Mouse (Mus musculus) neural tube, embryonic 15.5 days (tissue): ENCODE measurements around the gene Gm39653. TPM values are rescaled to one million over a fixed set of nuclear protein-coding genes. Genes with fewer than 3 reads are reported as not detected.
"Not testable (repeated sequence)": the region's sequence is repeated elsewhere in the genome, so short reads cannot be mapped to it uniquely, and the experiment has no call there.

Source experiments
- ATAC-seq: fragments of 200-750 bp; cut with Nextera tagmentation; 2 replicates; pipeline ENCODE4 v1.8.0; 2017; ENCODE audit warnings: mild to moderate bottlenecking, moderate TSS enrichment, moderate library complexity; ENCODE audit not compliant: low FRiP score
- H3K27ac ChIP-seq: fragments of 300-500 bp; sonication (generic); replicated peaks from 2 replicates; pipeline ENCODE4 v1.5.1; 2015; ENCODE audit warnings: mild to moderate bottlenecking, inconsistent platforms
- H3K27me3 ChIP-seq: fragments of 300-500 bp; sonication (generic); replicated peaks from 2 replicates; pipeline ENCODE4 v1.6.1; 2015; ENCODE audit warnings: inconsistent platforms
- H3K36me3 ChIP-seq: fragments of 300-500 bp; sonication (generic); 2 replicates; pipeline ENCODE4 v1.6.1; 2015; ENCODE audit warnings: inconsistent platforms
- H3K4me1 ChIP-seq: fragments of 300-500 bp; sonication (generic); 2 replicates; pipeline ENCODE4 v1.6.1; 2015; ENCODE audit warnings: inconsistent platforms
- H3K4me2 ChIP-seq: fragments of 300-500 bp; sonication (generic); 2 replicates; pipeline ENCODE4 v1.6.1; 2015; ENCODE audit warnings: inconsistent platforms, mild to moderate bottlenecking, moderate library complexity
- H3K4me3 ChIP-seq: fragments of 300-500 bp; sonication (generic); replicated peaks from 2 replicates; pipeline ENCODE4 v1.5.1; 2015; ENCODE audit warnings: mild to moderate bottlenecking, inconsistent platforms
- H3K9ac ChIP-seq: fragments of 300-500 bp; sonication (generic); replicated peaks from 2 replicates; pipeline ENCODE4 v1.6.1; 2015; ENCODE audit warnings: mild to moderate bottlenecking, inconsistent platforms
- H3K9me3 ChIP-seq: fragments of 300-500 bp; sonication (generic); replicated peaks from 2 replicates; pipeline ENCODE4 v1.6.1; 2016; ENCODE audit warnings: inconsistent platforms
- WGBS: fragments of 180-500 bp; shearing (Covaris S2); methylation state at CpG from one replicate; pipeline ENCODE4 v1.1.7; 2015; ENCODE audit warnings: mixed read lengths; 5-methylcytosine and 5-hydroxymethylcytosine counted together
- polyA plus RNA-seq: library from polyadenylated mRNA; unstranded; fragments of >200 nt; fragmentation: Nextera tagmentation; extraction: Ambion mirVana; gene quantifications from 2 replicates; pipeline ENCODE4 v1.2.1, GENCODE M21; 2015

Gene Gm39653
- polyA plus RNA-seq, 1 experiment from 2014 or later, result 0.14 TPM

- no peaks in the 10 kb centered on the region for H3K27me3 ChIP-seq
- no peak overlapping the region for H3K4me3 ChIP-seq
- H3K27ac ChIP-seq, result no peak overlapping the region
- no peak overlapping the region for H3K4me2 ChIP-seq
- H3K9ac ChIP-seq, result no peak overlapping the region
- no peaks in the 10 kb centered on the region for H3K4me1 ChIP-seq
- no peaks in the 10 kb centered on the region for H3K9me3 ChIP-seq
- H3K36me3 ChIP-seq, result no peaks in the 10 kb centered on the region
- ATAC-seq, result no peak; the same call in 1 of the 2 replicates
- 47% methylated on average over 2 of the region's 2 CpGs for WGBS
These were observed 12.4 kb downstream of the Gm39653 start for GRCm38 (mm10) chr1:63628211-63628610.

GRCm38 (mm10) chr1:63630390-63630789 lies 14.6 kb downstream of the Gm39653 start:
- H3K4me3 ChIP-seq, H3K27ac ChIP-seq, H3K27me3 ChIP-seq, H3K36me3 ChIP-seq, H3K9me3 ChIP-seq, H3K4me1 ChIP-seq, H3K4me2 ChIP-seq, ATAC-seq, H3K9ac ChIP-seq: not testable (repeated sequence)

DNA sequence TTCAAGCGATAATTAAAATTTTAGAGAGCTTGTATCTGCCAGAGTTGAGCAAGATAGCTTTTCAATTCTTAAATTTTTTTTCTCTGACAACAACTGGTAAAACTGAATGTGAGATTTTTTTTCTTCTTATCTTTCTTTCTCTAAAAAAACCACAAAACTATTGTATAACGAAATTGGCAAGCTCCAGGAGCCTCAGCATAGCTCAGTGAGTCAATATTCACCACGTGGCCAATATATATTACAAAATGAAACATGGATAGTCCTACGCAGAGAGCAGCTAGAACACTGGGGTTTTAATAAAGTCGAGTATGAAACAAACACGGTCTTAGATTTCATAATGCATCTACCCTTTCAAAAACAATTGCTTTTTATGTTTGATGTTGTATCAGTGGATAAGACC lies 24.2 kb downstream of the Gm39653 start:
- Histone ChIP-seq H3K9me3 (0 out of 2 replicates have a peak, but pooled peaks cover 3% of the 10 kb centered on the region), H3K4me2 (no peak overlapping the region), H3K9ac (no peak overlapping the region), H3K36me3 (no peaks in the 10 kb centered on the region), H3K4me3 (no peak overlapping the region), H3K4me1 (no peaks in the 10 kb centered on the region), H3K27ac (no peak overlapping the region), H3K27me3 (no peaks in the 10 kb centered on the region)
- 79% methylated on average over 6 of the region's 6 CpGs for WGBS
- ATAC-seq, result no peak

DNA sequence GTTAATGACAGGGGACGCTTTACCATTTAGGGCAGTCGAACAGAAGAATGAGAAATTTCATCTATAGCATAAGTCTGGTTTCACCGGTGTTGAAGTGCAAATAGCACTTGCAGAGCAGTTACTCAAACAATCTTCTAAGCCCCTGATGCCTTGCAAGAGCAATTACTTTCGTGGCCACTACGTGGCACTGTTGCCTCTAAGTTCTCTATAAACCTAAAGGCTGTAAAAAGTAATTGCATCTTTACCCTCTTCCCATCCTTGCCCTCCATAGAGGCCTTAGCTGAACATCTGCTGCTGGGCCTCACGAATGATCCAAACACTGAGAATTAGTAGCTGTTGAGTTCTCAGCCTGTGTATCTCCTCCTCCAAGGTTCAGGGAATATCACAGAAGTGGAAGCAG lies 42.2 kb downstream of the Gm39653 start:
- Histone ChIP-seq H3K36me3 (no peaks in the 10 kb centered on the region), H3K27me3 (peaks cover 4% of the 10 kb centered on the region; the same call in 1 of the 2 replicates), H3K4me3 (no peak overlapping the region), H3K9me3 (no peaks in the 10 kb centered on the region), H3K9ac (no peak overlapping the region), H3K4me1 (no peaks in the 10 kb centered on the region), H3K27ac (no peak overlapping the region), H3K4me2 (no peak overlapping the region)
- WGBS, result 16% methylated on average over 6 of the region's 6 CpGs
- ATAC-seq, result peak; percentile 63

- H3K27me3 ChIP-seq, result peaks cover 6% of the 10 kb centered on the region; the same call in 1 of the 2 replicates
- H3K27ac ChIP-seq, result no peak overlapping the region
- ATAC-seq, result no peak
- no peaks in the 10 kb centered on the region for H3K4me1 ChIP-seq
- no peak overlapping the region for H3K9ac ChIP-seq
- no peaks in the 10 kb centered on the region for H3K36me3 ChIP-seq
- no peak overlapping the region for H3K4me2 ChIP-seq
- no peaks in the 10 kb centered on the region for H3K9me3 ChIP-seq
- 3% methylated on average over 7 of the region's 7 CpGs for WGBS
- no peak overlapping the region for H3K4me3 ChIP-seq
These were observed 43.8 kb downstream of the Gm39653 start for GRCm38 (mm10) chr1:63659591-63659990.

- no peak overlapping the region for H3K9ac ChIP-seq
- H3K27me3 ChIP-seq, result peaks cover 8% of the 10 kb centered on the region; the same call in 1 of the 2 replicates
- H3K4me3 ChIP-seq, result no peak overlapping the region
- no peaks in the 10 kb centered on the region for H3K9me3 ChIP-seq
- 99% methylated on average over 2 of the region's 2 CpGs for WGBS
- H3K36me3 ChIP-seq, result no peaks in the 10 kb centered on the region
- no peak overlapping the region for H3K4me2 ChIP-seq
- H3K4me1 ChIP-seq, result peaks cover 19% of the 10 kb centered on the region
- no peak overlapping the region for H3K27ac ChIP-seq
- ATAC-seq, result no peak
These were observed 50.3 kb downstream of the Gm39653 start for GRCm38 (mm10) chr1:63666089-63666488.

DNA sequence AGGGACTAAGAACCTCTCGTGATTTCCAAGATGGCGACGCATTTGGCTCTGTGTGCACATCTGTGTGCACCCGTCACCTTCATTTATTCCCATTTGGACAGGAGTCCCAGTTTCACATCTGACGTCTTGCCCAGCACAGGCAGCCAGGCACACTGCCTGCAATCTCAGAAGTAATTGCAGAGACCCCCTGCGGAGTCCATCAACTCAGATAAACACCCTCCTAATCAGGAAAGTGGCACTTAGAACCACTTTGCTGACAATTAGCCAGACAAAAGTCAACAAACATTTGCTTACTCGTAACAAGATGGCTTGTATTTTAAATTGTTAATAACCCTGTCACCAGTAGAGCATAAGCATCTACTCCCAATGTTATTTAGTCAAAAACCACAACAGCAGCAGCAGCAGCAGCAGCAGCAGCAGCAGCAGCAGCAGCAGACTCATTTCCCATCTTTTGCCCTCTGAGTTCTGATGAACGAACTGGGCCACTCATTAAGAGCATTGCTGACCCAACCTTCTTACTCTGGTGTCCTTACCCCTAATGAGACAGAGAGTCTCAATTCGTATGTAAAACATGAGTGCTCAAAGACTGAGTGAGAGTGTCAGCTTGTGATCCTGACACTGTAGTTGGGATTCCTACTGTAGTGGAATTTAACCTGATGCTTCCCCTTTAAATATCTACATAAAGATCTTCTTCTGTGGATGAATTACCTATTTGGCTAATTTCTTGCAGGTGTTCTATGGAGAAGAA lies 51.6 kb downstream of the Gm39653 start:
- peak overlapping the region; percentile 51 for H3K4me2 ChIP-seq
- 0 out of 2 replicates have a peak, but pooled peaks cover 5% of the 10 kb centered on the region for H3K27me3 ChIP-seq
- 36% methylated on average over 9 of the region's 9 CpGs for WGBS
- no peak overlapping the region for H3K4me3 ChIP-seq
- peak; percentile 48 for ATAC-seq
- H3K27ac ChIP-seq, result no peak overlapping the region; the same call in 1 of the 2 replicates
- H3K36me3 ChIP-seq, result no peaks in the 10 kb centered on the region
- H3K4me1 ChIP-seq, result peaks cover 19% of the 10 kb centered on the region
- H3K9ac ChIP-seq, result no peak overlapping the region
- H3K9me3 ChIP-seq, result no peaks in the 10 kb centered on the region

GRCm38 (mm10) chr1:63667949-63668851 lies 52.4 kb downstream of the Gm39653 start:
- Histone ChIP-seq H3K9me3 (no peaks in the 10 kb centered on the region), H3K27ac (peak overlapping the region; percentile 41), H3K4me3 (peak overlapping the region; percentile 17), H3K9ac (peak overlapping the region; percentile 34), H3K27me3 (0 out of 2 replicates have a peak, but pooled peaks cover 5% of the 10 kb centered on the region), H3K4me1 (peaks cover 19% of the 10 kb centered on the region), H3K4me2 (peak overlapping the region; percentile 51), H3K36me3 (no peaks in the 10 kb centered on the region)
- 13% methylated on average over 13 of the region's 13 CpGs for WGBS
- ATAC-seq, result peak; percentile 64

DNA sequence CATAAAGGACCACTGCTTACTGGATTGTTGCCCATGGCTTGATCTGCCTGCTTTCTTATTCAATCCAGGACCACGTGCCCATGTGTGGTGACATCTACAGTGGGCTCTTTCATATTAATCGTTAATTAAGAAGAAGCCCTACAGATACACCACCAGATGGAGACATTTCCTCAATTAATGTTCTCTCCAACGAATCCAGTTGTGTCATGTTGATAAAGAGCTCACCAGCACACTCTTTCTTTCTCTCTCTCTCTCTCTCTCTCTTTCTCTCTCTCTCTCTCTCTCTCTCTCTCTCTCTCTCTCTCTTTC lies 53.0 kb downstream of the Gm39653 start:
- 0 out of 2 replicates have a peak overlapping the region, but pooled peaks have one; percentile 41 for H3K27ac ChIP-seq
- peak overlapping the region; percentile 34; the same call in 1 of the 2 replicates for H3K9ac ChIP-seq
- whole genome bisulfite sequencing, result 0% methylated on average over 3 of the region's 3 CpGs

More for the DNA sequence above, 53.0 kb downstream of the Gm39653 start:
- H3K36me3 ChIP-seq, result no peaks in the 10 kb centered on the region
- H3K9me3 ChIP-seq, result no peaks in the 10 kb centered on the region
- peak overlapping the region; percentile 14 for H3K4me3 ChIP-seq
- ATAC-seq, result peak; percentile 82
- H3K27me3 ChIP-seq, result 0 out of 2 replicates have a peak, but pooled peaks cover 5% of the 10 kb centered on the region
- peaks cover 19% of the 10 kb centered on the region for H3K4me1 ChIP-seq
- peak overlapping the region; percentile 51 for H3K4me2 ChIP-seq
